Mouse (Mus musculus) lung, postnatal 4 days (tissue): ENCODE results near the gene Akt2.

Experiments used
- DNase-seq, 2 experiments: peaks; one replicate each; pipeline ENCODE4 v3.0.0; 2021

Akt2 gene

DNA sequence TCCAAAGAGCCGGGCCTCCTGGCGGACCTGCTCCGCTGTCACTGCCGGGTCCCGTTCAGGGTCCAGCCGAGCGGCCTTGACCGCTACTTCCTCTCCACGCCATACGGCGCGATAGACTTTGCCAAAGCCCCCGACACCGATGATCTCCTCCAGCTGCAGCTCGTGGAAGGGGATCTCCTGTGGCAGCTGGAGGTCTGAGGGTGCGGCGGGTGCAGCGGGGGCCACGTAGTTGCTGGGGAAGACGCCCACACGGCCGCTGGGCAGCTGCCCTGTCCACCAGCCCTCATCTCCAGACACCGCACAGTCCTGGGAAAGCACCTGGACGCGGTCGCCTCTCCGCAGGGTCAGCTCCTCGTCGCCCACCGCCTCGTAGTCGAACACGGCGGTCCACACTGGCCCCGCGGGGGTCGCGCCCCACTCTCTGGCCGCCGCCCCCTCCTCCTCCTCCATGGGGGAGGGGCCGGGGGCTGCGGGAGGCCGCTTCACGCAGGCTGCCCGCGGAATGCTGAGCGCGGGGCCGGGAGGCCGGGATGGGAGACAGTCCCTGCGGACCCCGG is 82.3 kb downstream of the Akt2 start:
- peak; percentile 31 to 51 for DNase-seq

DNA sequence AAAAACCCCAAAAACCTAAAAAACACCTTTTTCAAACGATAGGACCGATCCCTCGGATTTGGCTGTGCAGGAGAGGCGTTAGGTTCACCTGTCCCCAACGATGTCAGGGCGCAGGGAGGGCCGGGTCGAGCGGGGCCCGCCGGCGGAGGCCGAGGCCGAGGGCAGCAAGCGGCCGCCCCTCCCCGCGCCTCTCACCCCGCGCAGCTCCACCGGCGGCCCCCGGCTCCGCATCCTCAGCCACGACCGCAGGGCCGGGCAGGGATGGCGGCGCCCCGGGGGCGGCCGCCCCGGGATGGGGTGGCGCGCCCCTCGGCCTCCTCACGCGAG is 82.8 kb downstream of the Akt2 start:
- DNase-seq: no peak

DNA sequence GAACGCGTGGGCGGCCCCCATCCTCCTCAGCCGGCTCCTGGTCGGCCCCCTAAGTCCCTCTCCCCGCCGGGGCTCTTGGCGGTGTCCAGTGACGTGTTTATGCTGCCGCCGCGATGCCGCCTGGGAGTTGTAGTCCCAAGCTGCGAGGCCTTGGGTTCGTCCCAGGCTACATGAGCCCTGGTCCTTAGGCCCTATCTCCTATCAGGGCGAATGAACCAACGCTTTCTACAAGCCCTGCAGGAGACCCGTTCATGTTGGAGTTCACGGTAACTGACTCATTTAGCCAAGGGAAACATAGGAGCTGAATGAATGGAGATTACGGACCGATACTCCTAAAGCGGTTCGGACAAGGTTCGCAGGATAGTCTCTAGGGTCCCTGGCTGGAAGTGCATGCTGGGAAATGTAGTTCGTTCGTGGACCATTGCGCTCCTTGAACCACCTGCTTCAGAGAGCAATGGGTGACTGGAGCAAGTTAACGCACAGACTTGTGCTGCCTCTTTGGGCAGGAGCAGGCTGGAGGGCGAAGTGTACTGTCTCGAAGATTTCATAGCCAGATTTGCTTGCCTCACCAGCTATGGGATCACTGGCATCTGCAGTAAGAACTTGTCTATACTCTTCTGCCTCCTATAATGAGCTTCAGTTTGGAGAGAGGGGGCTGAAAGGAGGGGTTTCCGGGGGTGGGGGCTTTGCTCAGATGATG is 83.3 kb downstream of the Akt2 start, which contains the start of gene Map3k10:
Map3k10 (minus strand) TSS at position 77 of the 700 bp plus-strand sequence.
- DNase-seq: peak; percentile 93 to 95

DNA sequence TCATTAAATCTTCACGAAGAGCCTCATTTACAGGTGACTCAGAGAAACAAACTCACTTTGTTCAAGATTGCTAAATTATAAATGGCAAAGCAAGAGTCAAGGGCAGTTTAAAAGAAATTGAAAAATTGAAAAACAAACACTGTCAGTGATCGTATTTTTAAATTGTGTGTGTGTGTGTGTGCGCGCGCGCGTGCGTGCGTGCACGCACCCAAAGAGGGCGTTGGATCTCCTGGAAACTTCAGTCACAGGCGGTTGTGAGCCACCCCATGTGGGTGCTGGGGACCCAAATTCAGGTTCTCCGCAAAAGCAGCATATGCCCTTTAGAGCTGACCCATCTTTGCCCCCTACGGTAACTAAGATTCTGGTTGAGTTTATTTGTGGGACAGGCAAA is 83.9 kb downstream of the Akt2 start:
- no peak for DNase-seq

GRCm38 (mm10) chr7:27683218-27683617 is 91.9 kb downstream of the Akt2 start:
- no peak for DNase-seq

GRCm38 (mm10) chr7:27685220-27685619 is 93.9 kb downstream of the Akt2 start:
- no peak for DNase-seq

- no peak for DNase-seq
Observed at GRCm38 (mm10) chr7:27685681-27686080, 94.3 kb downstream of the Akt2 start.

DNA sequence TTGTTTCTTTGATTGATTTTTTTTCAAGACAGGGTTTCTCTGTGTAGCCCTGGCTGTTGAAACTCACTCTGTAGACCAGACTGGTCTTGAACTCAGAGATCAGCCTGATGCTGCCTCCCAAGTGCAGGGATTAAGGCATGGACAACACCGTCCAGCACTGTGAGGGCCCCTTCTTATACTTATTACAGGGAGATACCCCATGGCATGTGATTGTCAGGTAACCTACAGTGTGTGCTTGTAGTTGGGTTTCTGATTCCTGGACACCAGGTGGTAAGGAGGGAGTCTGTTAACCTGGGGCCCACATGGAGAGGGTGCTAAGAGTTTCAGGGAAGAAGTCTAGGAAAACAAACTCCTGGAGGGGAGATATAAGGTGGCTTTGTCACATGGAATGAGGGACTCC is 95.7 kb downstream of the Akt2 start:
- DNase-seq: no peak

GRCm38 (mm10) chr7:27687836-27688235 is 96.5 kb downstream of the Akt2 start:
- DNase-seq: no peak

- no peak for DNase-seq
Observed at GRCm38 (mm10) chr7:27688246-27688788, 97.0 kb downstream of the Akt2 start.

GRCm38 (mm10) chr7:27688815-27689612 is 97.7 kb downstream of the Akt2 start, which contains the start of gene Zfp607b:
Gene Zfp607b (plus strand): TSS chr7:27689340.
- DNase-seq: peak; percentile 92 to 95
